Mouse (Mus musculus): ENCODE results near the gene Gm20388. TPM values are rescaled to one million over a fixed set of nuclear protein-coding genes. Genes with fewer than 3 reads are reported as not detected.
"Not testable (repeated sequence)": the region's sequence is repeated elsewhere in the genome, so short reads cannot be mapped to it uniquely, and the experiment has no call there.

Gm20388 gene
- polyA plus RNA-seq, 1 experiment from 2014 or later, result not detected

- Histone ChIP-seq H3K9me3 (ENCODE audit: control insufficient read depth, low read length) (no peaks in the 10 kb centered on the region), H3K4me2 (replicated peaks; ENCODE audit: low read depth) (no peak overlapping the region), H3K4me1 (replicated peaks; ENCODE audit: control insufficient read depth, insufficient read depth) (peaks cover 6% of the 10 kb centered on the region), H3K27ac (replicated peaks) (no peak overlapping the region), H3K27me3 (ENCODE audit: control insufficient read depth, insufficient read depth, low read length) (no peaks in the 10 kb centered on the region), H3K9ac (ENCODE audit: low read length) (no peak overlapping the region), H3K4me3 (ENCODE audit: low read depth, low read length) (no peak overlapping the region), H3K36me3 (ENCODE audit: control insufficient read depth, insufficient read depth, low read length) (no peaks in the 10 kb centered on the region)
- ATAC-seq (ENCODE audit: low FRiP score, low TSS enrichment), result no peak
- TF ChIP-seq CTCF (IDR thresholded peaks at IDR 0.05; ENCODE audit: low read depth) (peak; percentile 22; the same call in 1 of the 2 replicates), EP300 (optimal IDR thresholded peaks at IDR 0.05) (no peak)
- no peak for DNase-seq (ENCODE audit: low spot score)
- 65% methylated on average over 7 of the region's 7 CpGs for whole genome bisulfite sequencing
Observed at GRCm38 (mm10) chr8:123808671-123809070, 3898.0 kb downstream of the Gm20388 start.

DNA sequence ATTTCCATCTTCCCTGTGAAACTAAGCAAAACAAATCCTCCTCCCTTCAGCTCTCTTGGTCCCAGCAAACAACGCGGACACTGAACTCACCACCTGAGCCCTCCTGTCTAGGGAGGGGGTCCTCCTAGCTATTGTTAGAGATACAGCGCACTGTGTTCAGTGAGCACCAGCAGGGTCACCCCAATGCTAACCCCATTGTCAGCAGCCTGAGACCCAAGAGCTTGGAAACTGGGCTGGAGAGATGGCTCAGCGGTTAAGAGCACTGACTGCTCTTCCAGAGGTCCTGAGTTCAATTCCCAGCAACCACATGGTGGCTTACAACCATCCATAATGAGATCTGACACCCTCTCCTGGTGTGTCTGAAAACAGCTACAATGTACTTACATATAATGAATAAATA, 3898.7 kb downstream of the Gm20388 start:
- ATAC-seq (ENCODE audit: low FRiP score, low TSS enrichment); H3K36me3 ChIP-seq (ENCODE audit: control insufficient read depth, insufficient read depth, low read length); H3K4me1 ChIP-seq (replicated peaks; ENCODE audit: control insufficient read depth, insufficient read depth); DNase-seq (ENCODE audit: low spot score); H3K4me3 ChIP-seq (ENCODE audit: low read depth, low read length); H3K27me3 ChIP-seq (ENCODE audit: control insufficient read depth, insufficient read depth, low read length); H3K9ac ChIP-seq (ENCODE audit: low read length); H3K27ac ChIP-seq (replicated peaks); H3K9me3 ChIP-seq (ENCODE audit: control insufficient read depth, low read length); H3K4me2 ChIP-seq (replicated peaks; ENCODE audit: low read depth): not testable (repeated sequence)
- WGBS, result 90% methylated on average over 4 of the region's 4 CpGs

DNA sequence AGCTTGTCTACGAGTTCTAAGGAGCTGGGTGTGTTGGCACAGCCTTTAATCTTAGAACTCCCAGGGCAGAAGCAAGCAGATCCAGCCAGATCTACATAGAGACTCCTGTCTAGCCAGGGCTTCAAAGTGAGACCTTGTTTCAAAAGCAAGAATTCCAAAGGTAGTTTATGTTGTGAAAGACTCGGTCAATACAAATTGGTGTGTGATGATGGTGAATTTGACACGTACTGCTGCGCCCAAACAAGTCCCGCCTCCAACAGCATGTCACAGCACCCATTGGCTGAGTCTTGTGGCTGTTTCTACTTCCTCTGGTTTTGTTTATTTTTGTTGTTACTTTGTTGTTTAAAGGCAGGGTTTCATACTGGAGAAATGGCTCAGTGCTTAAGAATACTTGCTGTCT, 3901.6 kb downstream of the Gm20388 start:
- TF ChIP-seq CTCF (IDR thresholded peaks at IDR 0.05; ENCODE audit: low read depth) (no peak), EP300 (optimal IDR thresholded peaks at IDR 0.05) (no peak)
- 85% methylated on average over 5 of the region's 5 CpGs for WGBS

DNA sequence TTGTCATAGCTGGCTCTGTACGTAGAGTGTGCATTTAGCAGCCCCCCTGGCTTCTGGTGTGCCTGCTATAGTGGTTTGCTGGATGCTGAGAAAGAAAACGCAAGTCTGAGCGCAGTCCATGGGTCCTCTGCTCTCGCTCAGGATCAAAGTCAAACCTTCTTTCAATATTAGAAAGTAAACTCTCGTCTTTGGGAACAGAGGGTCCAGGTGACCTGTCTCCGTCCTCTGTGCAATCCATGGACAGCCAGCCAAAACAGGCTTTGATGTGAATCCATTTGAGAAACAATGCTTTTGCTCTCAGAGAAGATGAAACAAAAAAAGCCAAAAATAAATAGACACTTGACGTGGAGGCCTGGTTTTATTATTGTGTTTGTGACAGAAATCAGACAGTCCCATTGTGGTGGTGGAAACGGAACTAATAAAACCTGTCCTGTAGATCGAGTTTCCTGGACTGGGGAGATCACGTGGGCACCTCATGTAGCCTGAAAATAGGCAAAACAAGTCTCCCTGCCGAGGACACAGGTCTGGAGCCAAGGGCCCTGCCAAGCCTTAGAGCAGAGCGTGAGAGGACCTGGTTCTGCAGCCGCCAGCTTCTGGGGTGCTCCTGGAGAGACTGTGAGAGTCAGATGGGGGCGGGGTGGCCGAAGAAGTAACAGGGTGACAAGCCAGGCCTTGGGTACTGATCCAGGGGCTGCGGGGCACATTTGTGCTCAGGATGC, 3902.7 kb downstream of the Gm20388 start:
- TF ChIP-seq EP300 (optimal IDR thresholded peaks at IDR 0.05), result no peak
- no peak for TF ChIP-seq CTCF (IDR thresholded peaks at IDR 0.05; ENCODE audit: low read depth)
- no peak overlapping the region for H3K9ac ChIP-seq (ENCODE audit: low read length)
- H3K4me1 ChIP-seq (replicated peaks; ENCODE audit: control insufficient read depth, insufficient read depth), result no peaks in the 10 kb centered on the region
- H3K4me2 ChIP-seq (replicated peaks; ENCODE audit: low read depth), result no peak overlapping the region
- H3K27me3 ChIP-seq (ENCODE audit: control insufficient read depth, insufficient read depth, low read length), result no peaks in the 10 kb centered on the region
- H3K36me3 ChIP-seq (ENCODE audit: control insufficient read depth, insufficient read depth, low read length), result no peaks in the 10 kb centered on the region
- no peak for DNase-seq (ENCODE audit: low spot score)
- peak; percentile 27 for ATAC-seq (ENCODE audit: low FRiP score, low TSS enrichment)
- H3K9me3 ChIP-seq (ENCODE audit: control insufficient read depth, low read length), result no peaks in the 10 kb centered on the region
- H3K4me3 ChIP-seq (ENCODE audit: low read depth, low read length), result no peak overlapping the region
- H3K27ac ChIP-seq (replicated peaks), result no peak overlapping the region
- 64% methylated on average over 16 of the region's 16 CpGs for WGBS

More for the DNA sequence above, 3901.6 kb downstream of the Gm20388 start:
- Histone ChIP-seq H3K9me3 (ENCODE audit: control insufficient read depth, low read length) (no peaks in the 10 kb centered on the region), H3K4me1 (replicated peaks; ENCODE audit: control insufficient read depth, insufficient read depth) (peaks cover 4% of the 10 kb centered on the region; the same call in 1 of the 2 replicates), H3K9ac (ENCODE audit: low read length) (no peak overlapping the region), H3K36me3 (ENCODE audit: control insufficient read depth, insufficient read depth, low read length) (no peaks in the 10 kb centered on the region), H3K4me3 (ENCODE audit: low read depth, low read length) (no peak overlapping the region), H3K4me2 (replicated peaks; ENCODE audit: low read depth) (no peak overlapping the region), H3K27ac (replicated peaks) (no peak overlapping the region), H3K27me3 (ENCODE audit: control insufficient read depth, insufficient read depth, low read length) (no peaks in the 10 kb centered on the region)
- ATAC-seq (ENCODE audit: low FRiP score, low TSS enrichment) (no peak), DNase-seq (ENCODE audit: low spot score) (no peak)

GRCm38 (mm10) chr8:123813892-123814266, 3903.2 kb downstream of the Gm20388 start:
- no peak overlapping the region for H3K4me2 ChIP-seq (replicated peaks; ENCODE audit: low read depth)
- TF ChIP-seq EP300 (optimal IDR thresholded peaks at IDR 0.05), result no peak
- no peak for TF ChIP-seq CTCF (IDR thresholded peaks at IDR 0.05; ENCODE audit: low read depth)
- WGBS, result 78% methylated on average over 4 of the region's 4 CpGs
- no peak overlapping the region for H3K27ac ChIP-seq (replicated peaks)
- no peak overlapping the region for H3K9ac ChIP-seq (ENCODE audit: low read length)
- no peaks in the 10 kb centered on the region for H3K4me1 ChIP-seq (replicated peaks; ENCODE audit: control insufficient read depth, insufficient read depth)
- ATAC-seq (ENCODE audit: low FRiP score, low TSS enrichment) (peak; percentile 76), DNase-seq (ENCODE audit: low spot score) (no peak)
- no peaks in the 10 kb centered on the region for H3K9me3 ChIP-seq (ENCODE audit: control insufficient read depth, low read length)
- no peak overlapping the region for H3K4me3 ChIP-seq (ENCODE audit: low read depth, low read length)
- no peaks in the 10 kb centered on the region for H3K36me3 ChIP-seq (ENCODE audit: control insufficient read depth, insufficient read depth, low read length)
- no peaks in the 10 kb centered on the region for H3K27me3 ChIP-seq (ENCODE audit: control insufficient read depth, insufficient read depth, low read length)

DNA sequence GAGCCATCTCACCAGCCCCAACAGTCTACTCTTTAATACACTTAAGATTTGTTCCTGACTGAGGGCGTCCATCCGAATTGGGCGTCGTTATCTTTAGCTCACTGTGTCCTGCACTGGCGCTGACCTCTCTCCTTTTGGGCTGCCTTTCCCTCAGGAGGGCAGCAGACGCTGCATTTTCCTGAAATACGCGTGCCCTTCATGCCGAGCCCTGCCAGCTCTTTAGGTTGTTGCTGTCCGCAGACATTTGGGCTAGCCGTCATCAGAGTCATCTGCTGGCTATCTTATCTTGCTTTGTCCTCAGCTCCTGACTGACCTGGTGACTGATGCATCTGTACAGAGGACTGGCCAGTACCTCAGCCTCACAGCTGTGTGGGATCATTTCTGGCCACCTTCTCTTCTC, 3904.7 kb downstream of the Gm20388 start:
- Histone ChIP-seq H3K9me3 (ENCODE audit: control insufficient read depth, low read length) (no peaks in the 10 kb centered on the region), H3K4me1 (replicated peaks; ENCODE audit: control insufficient read depth, insufficient read depth) (no peaks in the 10 kb centered on the region), H3K4me2 (replicated peaks; ENCODE audit: low read depth) (no peak overlapping the region), H3K27me3 (ENCODE audit: control insufficient read depth, insufficient read depth, low read length) (no peaks in the 10 kb centered on the region), H3K36me3 (ENCODE audit: control insufficient read depth, insufficient read depth, low read length) (no peaks in the 10 kb centered on the region), H3K4me3 (ENCODE audit: low read depth, low read length) (no peak overlapping the region), H3K9ac (ENCODE audit: low read length) (no peak overlapping the region), H3K27ac (replicated peaks) (no peak overlapping the region)
- DNase-seq (ENCODE audit: low spot score) (no peak), ATAC-seq (ENCODE audit: low FRiP score, low TSS enrichment) (no peak; the same call in 1 of the 2 replicates)
- 85% methylated on average over 11 of the region's 11 CpGs for WGBS
- no peak for TF ChIP-seq CTCF (IDR thresholded peaks at IDR 0.05; ENCODE audit: low read depth)
- TF ChIP-seq EP300 (optimal IDR thresholded peaks at IDR 0.05), result no peak
